Mouse (Mus musculus) forebrain, embryonic 13.5 days (tissue): Measurements from ENCODE around the gene Tmed2. TPM values are rescaled to one million over a fixed set of nuclear protein-coding genes. Genes with fewer than 3 reads are reported as not detected.
A peak's percentile ranks its signal among the peaks of the same experiment; 100 is the strongest.
"Not testable (repeated sequence)": the region's sequence is repeated elsewhere in the genome, so short reads cannot be mapped to it uniquely, and the experiment has no call there.

Experiments
- ATAC-seq: fragments of 200-750 bp; cut with Nextera tagmentation; 2 replicates; pipeline ENCODE4 v1.8.0; 2017
- H3K27ac ChIP-seq: fragments of 300-500 bp; sonication (generic); 2 replicates; pipeline ENCODE4 v1.5.1; 2015; ENCODE audit warnings: inconsistent platforms, mild to moderate bottlenecking, moderate library complexity
- H3K27me3 ChIP-seq: fragments of 300-500 bp; sonication (generic); 2 replicates; pipeline ENCODE4 v1.6.1; 2015; ENCODE audit warnings: mild to moderate bottlenecking, inconsistent platforms
- H3K36me3 ChIP-seq: fragments of 300-500 bp; sonication (generic); 2 replicates; pipeline ENCODE4 v1.6.1; 2015; ENCODE audit warnings: mild to moderate bottlenecking, inconsistent platforms; ENCODE audit not compliant: poor library complexity, severe bottlenecking
- H3K4me1 ChIP-seq: fragments of 300-500 bp; sonication (generic); 2 replicates; pipeline ENCODE4 v1.6.1; 2015; ENCODE audit warnings: inconsistent platforms
- H3K4me2 ChIP-seq: fragments of 300-500 bp; sonication (generic); 2 replicates; pipeline ENCODE4 v1.6.1; 2015; ENCODE audit warnings: inconsistent platforms, mild to moderate bottlenecking, moderate library complexity
- H3K4me3 ChIP-seq: fragments of 300-500 bp; sonication (generic); 2 replicates; pipeline ENCODE4 v1.5.1; 2015; ENCODE audit warnings: mild to moderate bottlenecking, inconsistent platforms
- H3K9ac ChIP-seq: fragments of 300-500 bp; sonication (generic); 2 replicates; pipeline ENCODE4 v1.6.1; 2015; ENCODE audit warnings: mild to moderate bottlenecking, inconsistent platforms
- H3K9me3 ChIP-seq: fragments of 300-500 bp; sonication (generic); replicated peaks from 2 replicates; pipeline ENCODE4 v1.6.1; 2016; ENCODE audit warnings: inconsistent platforms
- WGBS: fragments of 180-500 bp; shearing (Covaris S2); methylation state at CpG from one replicate; pipeline ENCODE4 v1.1.7; 2015; 5-methylcytosine and 5-hydroxymethylcytosine counted together
- polyA plus RNA-seq: library from polyadenylated mRNA; unstranded; fragments of >200 nt; fragmentation: Nextera tagmentation; extraction: Ambion mirVana; gene quantifications from 2 replicates; pipeline ENCODE4 v1.2.1, GENCODE M21; 2015

Tmed2 gene
- polyA plus RNA-seq, 1 experiment from 2014 or later: 378 TPM

DNA sequence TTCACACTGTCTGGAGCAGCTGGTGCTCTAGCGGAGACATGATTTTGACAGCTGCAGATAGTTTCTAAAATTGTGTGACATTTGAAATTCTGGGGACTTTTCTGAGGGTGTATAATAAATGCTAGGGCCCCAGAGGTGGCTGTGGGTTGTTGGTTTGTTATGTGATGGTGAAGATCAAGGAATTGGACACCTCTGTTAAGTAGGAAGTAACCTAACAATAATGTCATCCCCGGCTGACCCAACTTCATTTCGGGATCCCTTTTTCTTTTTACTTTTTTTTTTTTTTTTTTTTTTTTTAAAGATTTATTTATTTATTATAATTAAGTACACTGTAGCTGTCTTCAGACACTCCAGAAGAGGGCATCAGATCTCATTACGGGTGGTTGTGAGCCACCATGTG is 10.2 kb downstream of the Tmed2 start:
- H3K4me2 ChIP-seq: not testable (repeated sequence)

DNA sequence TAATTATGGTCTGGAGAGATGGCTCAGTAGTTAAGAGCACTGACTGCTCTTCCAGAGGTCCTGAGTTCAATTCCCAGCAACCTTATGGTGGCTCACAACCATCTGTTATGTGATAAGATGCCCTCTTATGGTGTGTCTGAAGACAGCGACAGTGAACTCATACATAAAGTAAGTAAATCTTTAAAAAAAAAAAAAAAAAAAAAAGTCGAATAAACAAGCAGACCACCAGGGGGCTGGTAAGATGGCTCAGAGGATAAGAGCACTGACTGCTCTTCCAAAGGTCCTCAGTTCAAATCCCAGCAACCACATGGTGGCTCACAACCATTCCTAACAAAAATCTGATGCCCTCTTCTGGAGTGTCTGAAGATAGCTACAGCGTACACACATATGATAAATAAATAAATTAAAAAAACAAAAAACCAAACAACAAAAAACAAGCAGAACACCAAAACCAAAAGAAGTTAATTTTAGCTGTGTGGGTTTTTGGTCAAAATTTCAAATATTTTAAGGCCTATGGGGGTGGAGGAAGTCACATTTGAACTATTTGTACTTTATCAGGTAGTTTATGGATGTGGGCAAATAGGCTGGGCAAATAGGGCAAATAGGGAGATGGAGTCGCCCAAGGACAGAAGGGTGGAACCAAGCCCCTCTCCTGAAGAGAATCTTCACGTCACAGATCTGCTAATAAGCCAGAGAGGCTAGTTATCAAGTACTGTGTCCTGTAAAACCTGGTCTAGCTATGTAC is 11.0 kb downstream of the Tmed2 start:
- not testable (repeated sequence) for H3K27me3 ChIP-seq, ATAC-seq, H3K27ac ChIP-seq, H3K9me3 ChIP-seq
- 32% methylated on average over 5 of the region's 5 CpGs for WGBS
- Histone ChIP-seq H3K4me2 (peak overlapping the region; percentile 76), H3K36me3 (peaks cover 45% of the 10 kb centered on the region), H3K4me1 (peaks cover 16% of the 10 kb centered on the region), H3K4me3 (peak overlapping the region; percentile 90), H3K9ac (0 out of 2 replicates have a peak overlapping the region, but pooled peaks have one; percentile 78)

More for the DNA sequence above, 10.2 kb downstream of the Tmed2 start:
- WGBS: 80% methylated on average over 4 of the region's 4 CpGs
- H3K9ac ChIP-seq, H3K27ac ChIP-seq, H3K4me3 ChIP-seq, ATAC-seq, H3K27me3 ChIP-seq, H3K9me3 ChIP-seq: not testable (repeated sequence)
- peaks cover 16% of the 10 kb centered on the region for H3K4me1 ChIP-seq
- peaks cover 45% of the 10 kb centered on the region for H3K36me3 ChIP-seq

DNA sequence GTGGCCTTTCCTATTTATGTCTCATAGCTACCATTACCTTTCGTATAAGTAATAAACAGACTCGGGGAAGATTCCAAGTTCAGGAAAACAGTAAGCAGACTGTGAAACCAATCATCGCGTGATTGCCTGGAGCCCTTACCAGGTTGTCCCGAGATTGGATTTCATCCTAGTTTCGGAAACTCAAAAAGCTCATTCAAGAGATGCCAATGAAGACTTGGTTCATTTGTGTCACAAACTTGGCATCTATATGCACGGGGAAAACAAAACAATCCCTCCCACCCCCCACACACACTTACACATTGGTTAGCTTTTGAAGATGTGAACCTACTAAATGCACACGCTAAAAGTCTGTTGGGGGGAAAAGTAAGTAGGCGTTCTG is 11.6 kb downstream of the Tmed2 start:
- WGBS: 9% methylated on average over 9 of the region's 9 CpGs
- Histone ChIP-seq H3K9me3 (no peaks in the 10 kb centered on the region), H3K27me3 (no peaks in the 10 kb centered on the region), H3K4me2 (peak overlapping the region; percentile 76), H3K36me3 (peaks cover 45% of the 10 kb centered on the region), H3K4me1 (peaks cover 16% of the 10 kb centered on the region), H3K9ac (peak overlapping the region; percentile 78), H3K27ac (peak overlapping the region; percentile 87; the same call in 1 of the 2 replicates), H3K4me3 (peak overlapping the region; percentile 90)
- no peak for ATAC-seq

DNA sequence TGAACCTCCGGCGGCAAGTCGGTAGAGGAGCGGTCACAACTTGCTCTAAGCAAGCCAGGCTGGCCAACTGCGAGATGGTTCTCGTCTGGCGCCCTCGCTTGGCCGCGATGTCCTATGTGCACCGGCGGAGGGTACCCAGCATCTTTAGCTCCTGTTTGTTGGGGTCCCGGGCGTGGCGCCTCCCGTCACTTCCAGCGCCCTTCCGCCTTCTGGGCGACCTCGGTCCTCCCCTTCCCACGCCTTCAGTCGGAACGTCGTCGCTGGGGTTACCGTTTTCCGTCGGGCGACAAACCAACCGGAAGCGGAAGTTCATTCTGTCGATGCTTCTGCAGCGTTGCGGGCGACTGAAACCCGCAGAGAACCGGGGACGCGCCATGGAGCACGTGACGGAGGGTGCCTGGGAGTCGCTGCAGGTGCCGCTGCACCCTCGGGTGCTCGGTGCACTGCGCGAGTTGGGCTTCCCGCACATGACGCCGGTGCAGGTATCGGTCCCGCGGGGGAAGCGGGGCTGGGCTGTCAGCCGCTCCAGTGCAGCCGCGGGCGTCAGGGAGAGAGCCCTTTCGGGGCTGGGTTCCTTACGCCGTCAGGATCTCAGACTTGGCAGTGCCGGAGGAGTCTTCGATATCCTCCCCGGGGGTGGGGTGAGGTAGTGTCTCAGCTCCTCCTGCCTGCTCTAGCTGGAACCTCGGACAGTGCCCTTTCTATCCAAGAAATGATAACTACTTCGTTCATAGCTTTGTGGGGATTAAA is 12.2 kb downstream of the Tmed2 start, which contains the start of gene Ddx55:
Ddx55 (plus strand) TSS at position 307 of the 750 bp plus-strand sequence.
- peak within 1 kb of the TSS; percentile 78 for H3K9ac ChIP-seq
- peak within 1 kb of the TSS; percentile 90 for H3K4me3 ChIP-seq
- WGBS: under 1% methylated on average over 65 of the region's 66 CpGs
- H3K4me2 ChIP-seq: peak within 1 kb of the TSS; percentile 76
- peaks cover 16% of the 10 kb centered on the region for H3K4me1 ChIP-seq
- H3K27ac ChIP-seq: peak within 1 kb of the TSS; percentile 87
- peak; percentile 88 for ATAC-seq
- H3K9me3 ChIP-seq: no peaks in the 10 kb centered on the region
- peaks cover 45% of the 10 kb centered on the region for H3K36me3 ChIP-seq
- no peaks in the 10 kb centered on the region for H3K27me3 ChIP-seq

DNA sequence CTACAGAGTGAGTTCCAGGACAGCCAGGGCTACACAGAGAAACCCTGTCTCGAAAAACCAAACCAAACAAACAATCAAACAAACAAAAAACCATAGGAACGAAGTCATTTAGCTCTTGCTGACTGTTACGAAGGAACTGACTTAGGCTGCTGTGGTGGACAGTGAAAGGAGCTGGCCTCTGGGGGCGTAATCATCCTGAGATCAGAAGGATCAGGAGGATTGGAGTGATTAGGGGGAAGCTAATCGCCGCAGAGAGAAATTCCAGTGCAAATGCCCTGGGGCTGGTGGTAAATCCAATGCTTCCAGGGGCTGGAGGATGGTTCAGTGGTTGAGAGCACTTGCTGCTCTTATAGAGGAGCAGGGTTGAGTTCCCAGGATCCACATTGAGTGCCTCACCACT is 13.1 kb downstream of the Tmed2 start:
- H3K4me2 ChIP-seq: peak overlapping the region; percentile 76
- H3K4me3 ChIP-seq: peak overlapping the region; percentile 90
- peak overlapping the region; percentile 78; the same call in 1 of the 2 replicates for H3K9ac ChIP-seq
- no peaks in the 10 kb centered on the region for H3K27me3 ChIP-seq
- WGBS: 71% methylated on average over 6 of the region's 6 CpGs
- no peaks in the 10 kb centered on the region for H3K9me3 ChIP-seq
- no peak for ATAC-seq
- peaks cover 45% of the 10 kb centered on the region for H3K36me3 ChIP-seq
- H3K4me1 ChIP-seq: peaks cover 16% of the 10 kb centered on the region
- no peak overlapping the region for H3K27ac ChIP-seq

DNA sequence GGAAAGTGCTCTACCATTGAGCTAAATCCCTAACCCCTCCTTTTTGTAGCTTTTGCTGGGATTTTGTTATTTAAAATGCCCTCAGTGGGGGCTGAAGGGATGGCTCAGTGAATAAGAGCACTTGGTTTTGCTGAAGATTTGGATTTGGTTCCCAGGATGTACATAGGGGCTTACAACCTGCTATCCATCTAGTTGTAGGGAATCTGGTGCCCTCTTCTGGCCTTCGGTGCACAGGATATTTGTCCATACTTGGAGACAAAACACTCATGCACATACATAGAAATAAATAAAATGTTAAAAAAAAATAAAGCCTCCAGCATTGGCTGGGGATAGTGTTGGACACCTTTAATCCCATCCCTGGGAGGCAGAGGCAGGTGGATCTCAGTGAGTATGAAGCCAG is 14.7 kb downstream of the Tmed2 start:
- Histone ChIP-seq H3K27me3 (no peaks in the 10 kb centered on the region), H3K4me3 (no peak overlapping the region), H3K4me2 (no peak overlapping the region), H3K27ac (no peak overlapping the region), H3K4me1 (peaks cover 16% of the 10 kb centered on the region), H3K9ac (no peak overlapping the region), H3K9me3 (no peaks in the 10 kb centered on the region), H3K36me3 (peaks cover 57% of the 10 kb centered on the region)
- no peak for ATAC-seq
- WGBS: 90% methylated on average over 1 of the region's 1 CpGs

DNA sequence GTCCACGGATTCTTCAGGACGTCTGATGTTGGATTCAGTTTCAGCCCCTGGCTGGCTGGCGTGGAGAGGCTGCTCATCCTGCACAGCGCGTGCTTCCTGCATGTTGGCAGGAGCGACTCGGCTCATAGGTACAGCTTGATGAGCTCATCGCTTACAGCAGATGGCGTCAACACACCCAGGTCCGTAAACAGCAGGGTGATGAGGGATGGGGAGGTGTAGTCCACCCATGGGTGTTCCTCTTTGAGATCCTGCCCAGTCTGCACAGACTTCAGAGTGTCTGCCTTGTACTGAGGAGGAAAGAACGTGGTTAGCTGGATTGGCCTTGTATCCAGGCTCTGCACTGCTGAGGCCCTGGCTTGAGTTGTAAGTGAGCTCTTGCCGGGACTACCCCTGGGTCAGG is 30.6 kb downstream of the Tmed2 start:
- 89% methylated on average over 12 of the region's 12 CpGs for WGBS
- no peak for ATAC-seq
- no peaks in the 10 kb centered on the region for H3K9me3 ChIP-seq
- H3K9ac ChIP-seq: no peak overlapping the region
- no peaks in the 10 kb centered on the region for H3K4me1 ChIP-seq
- no peak overlapping the region for H3K27ac ChIP-seq
- peaks cover 99% of the 10 kb centered on the region for H3K36me3 ChIP-seq
- H3K27me3 ChIP-seq: no peaks in the 10 kb centered on the region
- no peak overlapping the region for H3K4me3 ChIP-seq
- H3K4me2 ChIP-seq: no peak overlapping the region

DNA sequence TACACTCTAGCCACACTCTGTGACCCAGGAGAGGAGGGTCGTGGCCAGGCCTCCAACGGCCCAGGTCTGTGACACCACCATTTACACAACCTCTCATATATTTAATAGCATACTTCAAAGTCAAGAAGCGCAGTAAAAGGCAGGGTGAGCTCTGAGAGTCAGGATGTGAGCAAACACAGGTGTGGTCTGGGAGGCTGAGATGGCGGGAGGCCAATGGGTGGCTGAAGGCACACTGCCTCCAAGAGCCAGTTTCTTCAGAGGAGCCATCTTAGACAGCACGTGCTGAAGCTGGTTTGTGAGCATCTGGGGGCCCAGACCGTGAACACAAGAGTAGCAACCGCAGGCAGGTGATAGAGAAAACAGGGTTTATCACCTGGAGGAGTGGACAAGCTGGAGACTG is 35.0 kb downstream of the Tmed2 start:
- no peak overlapping the region for H3K4me2 ChIP-seq
- H3K4me3 ChIP-seq: no peak overlapping the region
- no peaks in the 10 kb centered on the region for H3K27me3 ChIP-seq
- 95% methylated on average over 7 of the region's 7 CpGs for WGBS
- no peak overlapping the region for H3K9ac ChIP-seq
- peaks cover 22% of the 10 kb centered on the region for H3K4me1 ChIP-seq
- no peaks in the 10 kb centered on the region for H3K9me3 ChIP-seq
- no peak for ATAC-seq
- H3K27ac ChIP-seq: no peak overlapping the region
- peaks cover 69% of the 10 kb centered on the region for H3K36me3 ChIP-seq

DNA sequence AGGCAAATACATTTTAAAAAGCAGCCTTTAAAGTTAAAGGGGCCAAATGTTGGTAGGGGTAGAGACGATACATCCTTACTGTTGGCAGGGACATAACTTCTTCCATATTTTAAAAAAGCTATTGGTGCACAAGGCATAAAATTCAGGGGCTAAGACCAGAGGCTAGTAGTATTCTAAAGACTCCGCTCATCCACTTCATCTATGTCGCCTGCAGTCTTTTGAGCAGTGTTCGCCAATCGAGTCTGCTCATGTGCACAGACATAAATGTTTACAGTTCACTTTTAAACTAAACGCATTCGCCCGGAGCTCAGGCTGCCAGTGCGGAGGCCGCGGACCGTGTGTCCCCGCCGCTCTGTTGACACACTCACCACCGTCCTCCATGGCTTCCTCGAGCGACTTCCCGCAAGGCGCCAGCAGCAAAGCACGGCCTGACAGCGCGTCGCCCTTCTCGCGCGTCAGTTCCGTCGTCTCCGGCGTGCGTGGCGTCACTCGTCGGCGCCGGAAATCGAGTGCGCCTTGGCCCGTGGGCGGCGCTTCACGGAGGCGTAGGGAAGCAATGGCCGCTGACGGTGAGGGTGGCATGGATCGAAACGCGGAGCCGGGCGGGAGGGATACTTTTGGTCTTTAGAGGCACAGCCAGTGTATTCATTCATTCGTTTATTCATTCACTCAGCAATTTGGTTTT is 38.3 kb downstream of the Tmed2 start, which contains the start of the genes Eif2b1 and Gtf2h3:
Eif2b1 (minus strand) TSS at position 499 of the 685 bp plus-strand sequence.
Gtf2h3 (plus strand) TSS at position 508 of the 685 bp plus-strand sequence.
- Histone ChIP-seq H3K36me3 (peaks cover 48% of the 10 kb centered on the region), H3K27ac (0 out of 2 replicates have a peak within 1 kb of the TSS, but pooled peaks have one; percentile 35)

DNA sequence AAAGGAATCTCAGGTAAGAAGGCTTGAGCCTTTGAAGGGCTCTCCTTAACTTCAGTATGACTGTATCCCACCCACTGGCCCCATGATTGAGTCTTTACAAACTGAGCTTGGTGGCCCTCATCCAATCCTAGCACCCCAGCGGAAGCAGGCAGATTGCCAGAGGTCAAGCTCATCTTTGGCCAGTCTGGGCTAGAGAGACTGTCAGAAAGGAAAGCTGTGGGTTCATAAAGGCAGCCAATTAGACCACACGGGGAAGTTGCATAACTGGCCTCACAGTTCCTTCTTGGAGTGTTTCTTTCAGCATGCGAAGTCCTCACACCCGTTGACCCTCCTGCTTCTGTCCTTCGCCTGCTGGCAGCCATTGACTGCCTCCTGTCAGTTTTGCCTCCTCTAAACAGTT is 42.0 kb downstream of the Tmed2 start:
- H3K36me3 ChIP-seq: peaks cover 46% of the 10 kb centered on the region

More for the DNA sequence above, 38.3 kb downstream of the Tmed2 start, which contains the start of the genes Eif2b1 and Gtf2h3:
- under 1% methylated on average over 51 of the region's 51 CpGs for WGBS
- Histone ChIP-seq H3K4me1 (peaks cover 30% of the 10 kb centered on the region), H3K4me2 (peak within 1 kb of the TSS; percentile 87), H3K4me3 (peak within 1 kb of the TSS; percentile 88), H3K27me3 (no peaks in the 10 kb centered on the region), H3K9me3 (no peaks in the 10 kb centered on the region), H3K9ac (peak within 1 kb of the TSS; percentile 87)
- peak; percentile 96 for ATAC-seq

DNA sequence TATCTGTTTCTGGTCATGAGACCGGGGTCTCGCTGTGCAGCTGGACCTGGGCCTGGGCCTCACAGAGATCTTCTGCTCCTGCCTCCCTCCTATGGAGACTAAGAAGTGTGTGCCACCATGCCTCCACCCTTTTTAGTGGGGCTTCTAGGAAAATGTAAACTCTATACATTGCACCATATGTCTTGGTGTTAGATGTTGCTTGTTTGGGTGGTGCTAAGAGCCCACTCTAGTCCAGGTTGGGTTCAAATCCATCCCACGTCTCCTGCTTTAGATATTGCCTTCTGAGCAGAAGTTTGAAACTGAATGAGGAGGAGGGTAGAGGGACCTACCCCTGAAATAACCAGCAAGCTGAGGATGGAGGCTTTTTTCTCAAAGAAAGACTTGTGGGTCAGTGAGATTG is 52.3 kb downstream of the Tmed2 start:
- Histone ChIP-seq H3K4me2 (no peak overlapping the region), H3K9me3 (no peaks in the 10 kb centered on the region), H3K36me3 (peaks cover 78% of the 10 kb centered on the region), H3K4me1 (no peaks in the 10 kb centered on the region), H3K27me3 (no peaks in the 10 kb centered on the region), H3K4me3 (no peak overlapping the region), H3K9ac (no peak overlapping the region), H3K27ac (no peak overlapping the region)
- ATAC-seq: no peak
- WGBS: 96% methylated on average over 3 of the region's 3 CpGs

More for the DNA sequence above, 42.0 kb downstream of the Tmed2 start:
- no peak overlapping the region for H3K4me3 ChIP-seq
- no peak overlapping the region for H3K9ac ChIP-seq
- no peaks in the 10 kb centered on the region for H3K9me3 ChIP-seq
- H3K27ac ChIP-seq: no peak overlapping the region
- ATAC-seq: no peak
- 88% methylated on average over 5 of the region's 5 CpGs for WGBS
- H3K4me2 ChIP-seq: no peak overlapping the region
- H3K4me1 ChIP-seq: peaks cover 29% of the 10 kb centered on the region
- H3K27me3 ChIP-seq: no peaks in the 10 kb centered on the region
